Mouse (Mus musculus) spleen, postnatal 10 days (tissue): ENCODE results near the gene Dpy19l1.

Experiments
- DNase-seq, 2 experiments: peaks; one replicate each; pipeline ENCODE4 v3.0.0; 2021 to 2022; ENCODE audit warnings: low spot score in 2 of 2

Gene Dpy19l1

GRCm38 (mm10) chr9:24470166-24470565, 32.8 kb downstream of the Dpy19l1 start:
- DNase-seq, result no peak

- no peak for DNase-seq
Observed at GRCm38 (mm10) chr9:24467186-24467585, 35.8 kb downstream of the Dpy19l1 start.

GRCm38 (mm10) chr9:24466649-24467048, 36.3 kb downstream of the Dpy19l1 start:
- no peak for DNase-seq

- DNase-seq, result no peak
Observed at GRCm38 (mm10) chr9:24461379-24461961, 41.5 kb downstream of the Dpy19l1 start.

- DNase-seq, result no peak
Observed at GRCm38 (mm10) chr9:24453833-24454232, 49.1 kb downstream of the Dpy19l1 start.

- no peak for DNase-seq
Observed at GRCm38 (mm10) chr9:24450976-24451375, 52.0 kb downstream of the Dpy19l1 start.

- no peak for DNase-seq
Observed at GRCm38 (mm10) chr9:24450524-24450923, 52.4 kb downstream of the Dpy19l1 start.

- DNase-seq, result no peak
Observed at GRCm38 (mm10) chr9:24434901-24435300, 68.0 kb downstream of the Dpy19l1 start.

GRCm38 (mm10) chr9:24429721-24430120, 73.2 kb downstream of the Dpy19l1 start:
- no peak for DNase-seq

- no peak for DNase-seq
Observed at GRCm38 (mm10) chr9:24425679-24426078, 77.3 kb downstream of the Dpy19l1 start.

- no peak for DNase-seq
Observed at GRCm38 (mm10) chr9:24423241-24423640, 79.7 kb downstream of the Dpy19l1 start.

- no peak for DNase-seq
Observed at GRCm38 (mm10) chr9:24421888-24422287, 81.1 kb downstream of the Dpy19l1 start.

- no peak for DNase-seq
Observed at GRCm38 (mm10) chr9:24421221-24421620, 81.7 kb downstream of the Dpy19l1 start.

- DNase-seq, result no peak
Observed at GRCm38 (mm10) chr9:24420144-24420543, 82.8 kb downstream of the Dpy19l1 start.

GRCm38 (mm10) chr9:24418281-24418680, 84.7 kb downstream of the Dpy19l1 start:
- no peak for DNase-seq

GRCm38 (mm10) chr9:24411483-24411882, 91.5 kb downstream of the Dpy19l1 start:
- DNase-seq, result no peak

- DNase-seq, result no peak
Observed at GRCm38 (mm10) chr9:24410439-24410838, 92.5 kb downstream of the Dpy19l1 start.

GRCm38 (mm10) chr9:24407992-24408391, 94.9 kb downstream of the Dpy19l1 start:
- no peak for DNase-seq

- DNase-seq, result no peak
Observed at GRCm38 (mm10) chr9:24394146-24394545, 108.8 kb downstream of the Dpy19l1 start.

GRCm38 (mm10) chr9:24390807-24391370, 112.1 kb downstream of the Dpy19l1 start:
- DNase-seq, result no peak

GRCm38 (mm10) chr9:24387230-24387629, 115.7 kb downstream of the Dpy19l1 start:
- no peak for DNase-seq

- DNase-seq, result no peak
Observed at GRCm38 (mm10) chr9:24379321-24379720, 123.6 kb downstream of the Dpy19l1 start.

- no peak for DNase-seq
Observed at GRCm38 (mm10) chr9:24378848-24379247, 124.1 kb downstream of the Dpy19l1 start.
